Mouse (Mus musculus) heart, embryonic 13.5 days (tissue): ENCODE results near the gene AA986860. TPM values are rescaled to one million over a fixed set of nuclear protein-coding genes. Genes with fewer than 3 reads are reported as not detected.
A peak's percentile ranks its signal among the peaks of the same experiment; 100 is the strongest.

ENCODE experiments used
- ATAC-seq: fragments of 200-750 bp; cut with Nextera tagmentation; 2 replicates; pipeline ENCODE4 v1.8.0; 2017; ENCODE audit warnings: moderate TSS enrichment; ENCODE audit not compliant: insufficient number of reproducible peaks, low FRiP score, low TSS enrichment; ENCODE audit errors: extremely low read depth
- H3K27ac ChIP-seq: fragments of 300-500 bp; sonication (generic); replicated peaks from 2 replicates; pipeline ENCODE4 v1.5.1; 2015; ENCODE audit warnings: moderate library complexity, mild to moderate bottlenecking, inconsistent platforms
- H3K27me3 ChIP-seq: fragments of 300-500 bp; sonication (generic); replicated peaks from 2 replicates; pipeline ENCODE4 v1.6.1; 2015; ENCODE audit warnings: mild to moderate bottlenecking, inconsistent platforms
- H3K36me3 ChIP-seq: fragments of 300-500 bp; sonication (generic); 2 replicates; pipeline ENCODE4 v1.6.1; 2015; ENCODE audit warnings: mild to moderate bottlenecking, inconsistent platforms
- H3K4me1 ChIP-seq: fragments of 300-500 bp; sonication (generic); 2 replicates; pipeline ENCODE4 v1.6.1; 2015; ENCODE audit warnings: inconsistent platforms
- H3K4me2 ChIP-seq: fragments of 300-500 bp; sonication (generic); 2 replicates; pipeline ENCODE4 v1.6.1; 2015; ENCODE audit warnings: inconsistent platforms, mild to moderate bottlenecking, moderate library complexity
- H3K4me3 ChIP-seq: fragments of 300-500 bp; sonication (generic); 2 replicates; pipeline ENCODE4 v1.5.1; 2015; ENCODE audit warnings: moderate library complexity, mild to moderate bottlenecking, inconsistent platforms
- H3K9ac ChIP-seq: fragments of 300-500 bp; sonication (generic); 2 replicates; pipeline ENCODE4 v1.6.1; 2015; ENCODE audit warnings: inconsistent platforms, mild to moderate bottlenecking, moderate library complexity
- H3K9me3 ChIP-seq: fragments of 300-500 bp; sonication (generic); 2 replicates; pipeline ENCODE4 v1.6.1; 2016; ENCODE audit warnings: inconsistent platforms
- WGBS: fragments of 180-500 bp; shearing (Covaris S2); methylation state at CpG from one replicate; pipeline ENCODE4 v1.1.7; 2015; ENCODE audit warnings: mixed read lengths; 5-methylcytosine and 5-hydroxymethylcytosine counted together
- polyA plus RNA-seq: library from polyadenylated mRNA; unstranded; fragments of >200 nt; fragmentation: Nextera tagmentation; extraction: Ambion mirVana; gene quantifications from 2 replicates; pipeline ENCODE4 v1.2.1, GENCODE M21; 2015

Gene AA986860
- polyA plus RNA-seq, 1 experiment from 2014 or later, result 1.0 TPM

GRCm38 (mm10) chr1:130734852-130735251 lies 3.1 kb downstream of the AA986860 start:
- Histone ChIP-seq H3K4me2 (no peak overlapping the region), H3K27me3 (peaks cover 18% of the 10 kb centered on the region), H3K9me3 (no peaks in the 10 kb centered on the region), H3K4me1 (peaks cover 35% of the 10 kb centered on the region), H3K4me3 (no peak overlapping the region), H3K27ac (no peak overlapping the region), H3K36me3 (no peaks in the 10 kb centered on the region), H3K9ac (no peak overlapping the region)
- no peak for ATAC-seq
- 50% methylated on average over 8 of the region's 8 CpGs for WGBS

- no peak overlapping the region for H3K9ac ChIP-seq
- no peak overlapping the region for H3K4me2 ChIP-seq
- no peak overlapping the region for H3K27ac ChIP-seq
- H3K36me3 ChIP-seq, result no peaks in the 10 kb centered on the region
- WGBS, result 44% methylated on average over 11 of the region's 11 CpGs
- 0 out of 2 replicates have a peak, but pooled peaks have one; percentile 34 for ATAC-seq
- H3K4me1 ChIP-seq, result peaks cover 37% of the 10 kb centered on the region
- no peak overlapping the region for H3K4me3 ChIP-seq
- H3K27me3 ChIP-seq, result peaks cover 20% of the 10 kb centered on the region
- H3K9me3 ChIP-seq, result no peaks in the 10 kb centered on the region
These were observed 5.7 kb downstream of the AA986860 start for GRCm38 (mm10) chr1:130737411-130737881.

GRCm38 (mm10) chr1:130737916-130738315 lies 6.1 kb downstream of the AA986860 start:
- H3K4me1 ChIP-seq, result peaks cover 41% of the 10 kb centered on the region
- no peak overlapping the region for H3K27ac ChIP-seq
- 88% methylated on average over 7 of the region's 7 CpGs for WGBS
- H3K9me3 ChIP-seq, result no peaks in the 10 kb centered on the region
- H3K36me3 ChIP-seq, result no peaks in the 10 kb centered on the region
- H3K4me2 ChIP-seq, result peak overlapping the region; percentile 28; the same call in 1 of the 2 replicates
- no peak overlapping the region for H3K9ac ChIP-seq
- no peak for ATAC-seq
- H3K4me3 ChIP-seq, result no peak overlapping the region
- peaks cover 21% of the 10 kb centered on the region for H3K27me3 ChIP-seq

- Histone ChIP-seq H3K4me2 (peak overlapping the region; percentile 28; the same call in 1 of the 2 replicates), H3K4me1 (peaks cover 42% of the 10 kb centered on the region), H3K36me3 (no peaks in the 10 kb centered on the region), H3K9ac (no peak overlapping the region), H3K27ac (no peak overlapping the region), H3K9me3 (no peaks in the 10 kb centered on the region), H3K27me3 (peaks cover 21% of the 10 kb centered on the region), H3K4me3 (no peak overlapping the region)
- 73% methylated on average over 3 of the region's 3 CpGs for WGBS
- ATAC-seq, result no peak
These were observed 6.9 kb downstream of the AA986860 start for GRCm38 (mm10) chr1:130738551-130739106.

GRCm38 (mm10) chr1:130739636-130740035 lies 7.9 kb downstream of the AA986860 start:
- H3K27ac ChIP-seq, result peak overlapping the region; percentile 82
- H3K4me1 ChIP-seq, result peaks cover 47% of the 10 kb centered on the region
- peaks cover 21% of the 10 kb centered on the region for H3K27me3 ChIP-seq
- WGBS, result 76% methylated on average over 3 of the region's 3 CpGs
- ATAC-seq, result no peak
- H3K4me2 ChIP-seq, result peak overlapping the region; percentile 55
- H3K9ac ChIP-seq, result no peak overlapping the region
- H3K4me3 ChIP-seq, result no peak overlapping the region
- H3K9me3 ChIP-seq, result no peaks in the 10 kb centered on the region
- H3K36me3 ChIP-seq, result no peaks in the 10 kb centered on the region

- H3K27ac ChIP-seq, result peak overlapping the region; percentile 82
- peaks cover 21% of the 10 kb centered on the region for H3K27me3 ChIP-seq
- H3K9me3 ChIP-seq, result no peaks in the 10 kb centered on the region
- 43% methylated on average over 4 of the region's 4 CpGs for WGBS
- H3K36me3 ChIP-seq, result no peaks in the 10 kb centered on the region
- ATAC-seq, result no peak
- peaks cover 41% of the 10 kb centered on the region for H3K4me1 ChIP-seq
- H3K4me2 ChIP-seq, result peak overlapping the region; percentile 55
- H3K4me3 ChIP-seq, result peak overlapping the region; percentile 27
- H3K9ac ChIP-seq, result peak overlapping the region; percentile 8; the same call in 1 of the 2 replicates
These were observed 8.5 kb downstream of the AA986860 start for GRCm38 (mm10) chr1:130740227-130740648.

GRCm38 (mm10) chr1:130740781-130741720 lies 9.3 kb downstream of the AA986860 start:
- H3K9ac ChIP-seq, result peak overlapping the region; percentile 8; the same call in 1 of the 2 replicates
- H3K27ac ChIP-seq, result peak overlapping the region; percentile 82
- 33% methylated on average over 15 of the region's 15 CpGs for WGBS

GRCm38 (mm10) chr1:130742201-130742600 lies 10.4 kb downstream of the AA986860 start:
- ATAC-seq, result no peak
- WGBS, result 84% methylated on average over 7 of the region's 7 CpGs
- no peak overlapping the region for H3K4me3 ChIP-seq
- no peaks in the 10 kb centered on the region for H3K36me3 ChIP-seq
- H3K4me1 ChIP-seq, result peaks cover 40% of the 10 kb centered on the region
- H3K9ac ChIP-seq, result no peak overlapping the region
- peaks cover 24% of the 10 kb centered on the region for H3K27me3 ChIP-seq
- peak overlapping the region; percentile 82 for H3K27ac ChIP-seq
- no peaks in the 10 kb centered on the region for H3K9me3 ChIP-seq
- no peak overlapping the region; the same call in 1 of the 2 replicates for H3K4me2 ChIP-seq

More at GRCm38 (mm10) chr1:130740781-130741720, 9.3 kb downstream of the AA986860 start:
- Histone ChIP-seq H3K4me3 (peak overlapping the region; percentile 27), H3K36me3 (no peaks in the 10 kb centered on the region), H3K4me1 (peaks cover 40% of the 10 kb centered on the region), H3K9me3 (no peaks in the 10 kb centered on the region), H3K27me3 (peaks cover 25% of the 10 kb centered on the region), H3K4me2 (peak overlapping the region; percentile 55)
- ATAC-seq, result peak; percentile 94

- no peak overlapping the region for H3K27ac ChIP-seq
- no peaks in the 10 kb centered on the region for H3K36me3 ChIP-seq
- no peak overlapping the region for H3K4me2 ChIP-seq
- no peak overlapping the region for H3K4me3 ChIP-seq
- H3K27me3 ChIP-seq, result peaks cover 9% of the 10 kb centered on the region; the same call in 1 of the 2 replicates
- no peaks in the 10 kb centered on the region for H3K9me3 ChIP-seq
- ATAC-seq, result no peak
- H3K9ac ChIP-seq, result peak overlapping the region; percentile 19; the same call in 1 of the 2 replicates
- 76% methylated on average over 1 of the region's 1 CpGs for WGBS
- peaks cover 40% of the 10 kb centered on the region for H3K4me1 ChIP-seq
These were observed 12.0 kb downstream of the AA986860 start for GRCm38 (mm10) chr1:130743775-130744174.

GRCm38 (mm10) chr1:130744217-130744616 lies 12.4 kb downstream of the AA986860 start:
- ATAC-seq, result no peak
- Histone ChIP-seq H3K4me1 (peaks cover 40% of the 10 kb centered on the region), H3K9me3 (no peaks in the 10 kb centered on the region), H3K4me2 (no peak overlapping the region), H3K9ac (peak overlapping the region; percentile 19; the same call in 1 of the 2 replicates), H3K4me3 (no peak overlapping the region), H3K27me3 (peaks cover 8% of the 10 kb centered on the region; the same call in 1 of the 2 replicates), H3K36me3 (no peaks in the 10 kb centered on the region), H3K27ac (no peak overlapping the region)
- WGBS, result 51% methylated on average over 2 of the region's 2 CpGs

- H3K4me2 ChIP-seq, result no peak overlapping the region
- no peaks in the 10 kb centered on the region for H3K36me3 ChIP-seq
- H3K9ac ChIP-seq, result no peak overlapping the region
- H3K4me1 ChIP-seq, result peaks cover 37% of the 10 kb centered on the region
- no peak overlapping the region for H3K27ac ChIP-seq
- ATAC-seq, result no peak
- H3K4me3 ChIP-seq, result no peak overlapping the region
- H3K9me3 ChIP-seq, result no peaks in the 10 kb centered on the region
- peaks cover 8% of the 10 kb centered on the region; the same call in 1 of the 2 replicates for H3K27me3 ChIP-seq
- 80% methylated on average over 5 of the region's 5 CpGs for WGBS
These were observed 13.2 kb downstream of the AA986860 start for GRCm38 (mm10) chr1:130744961-130745360.
